Mouse (Mus musculus) liver, postnatal 0 days (tissue): ENCODE results near the gene Tmppe. TPM values are rescaled to one million over a fixed set of nuclear protein-coding genes. Genes with fewer than 3 reads are reported as not detected.

Experiments used
- ATAC-seq: fragments of 200-750 bp; cut with Nextera tagmentation; 2 replicates; pipeline ENCODE4 v1.8.0; 2017; ENCODE audit warnings: mild to moderate bottlenecking, moderate library complexity
- DNase-seq: peaks from one replicate; pipeline ENCODE4 v3.0.0-alpha.2; 2016
- H3K27ac ChIP-seq: fragments of 300-500 bp; sonication (generic); 2 replicates; pipeline ENCODE4 v1.5.1; 2014; ENCODE audit warnings: antibody characterized with exemption, moderate library complexity, mild to moderate bottlenecking, low read depth
- H3K27me3 ChIP-seq: fragments of 300-500 bp; sonication (generic); 2 replicates; pipeline ENCODE4 v1.6.1; 2014; ENCODE audit warnings: low read length, control low read depth, mixed read lengths; ENCODE audit not compliant: insufficient read depth
- H3K36me3 ChIP-seq: fragments of 300-500 bp; sonication (generic); replicated peaks from 2 replicates; pipeline ENCODE4 v1.6.1; 2014; ENCODE audit warnings: mild to moderate bottlenecking, control low read depth, low read length, moderate library complexity, mixed read lengths; ENCODE audit not compliant: insufficient read depth
- H3K4me1 ChIP-seq: fragments of 300-500 bp; sonication (generic); 2 replicates; pipeline ENCODE4 v1.6.1; 2014; ENCODE audit warnings: antibody characterized with exemption, mild to moderate bottlenecking, control low read depth; ENCODE audit not compliant: insufficient read depth
- H3K4me2 ChIP-seq: fragments of 300-500 bp; sonication (generic); 2 replicates; pipeline ENCODE4 v1.6.1; 2014; ENCODE audit warnings: low read depth, mild to moderate bottlenecking, low read length, moderate library complexity, mixed read lengths
- H3K4me3 ChIP-seq: fragments of 300-500 bp; sonication (generic); 2 replicates; pipeline ENCODE4 v1.5.1; 2014; ENCODE audit warnings: low read depth, low read length
- H3K9ac ChIP-seq: fragments of 300-500 bp; sonication (generic); replicated peaks from 2 replicates; pipeline ENCODE4 v1.6.1; 2014; ENCODE audit warnings: mild to moderate bottlenecking, moderate library complexity
- H3K9me3 ChIP-seq: fragments of 300-500 bp; sonication (generic); 2 replicates; pipeline ENCODE4 v1.6.1; 2016; ENCODE audit warnings: mild to moderate bottlenecking, control low read depth, low read length, mixed read lengths
- CTCF ChIP-seq: sonication (generic); IDR thresholded peaks from 2 replicates; pipeline ENCODE4 v1.5.1; 2016; ENCODE audit warnings: antibody characterized with exemption, low read depth
- EP300 ChIP-seq: IDR thresholded peaks from 2 replicates; pipeline ENCODE4 v1.6.1; 2016; ENCODE audit warnings: antibody characterized with exemption, low read depth, mild to moderate bottlenecking
- WGBS: fragments of 180-500 bp; shearing (Covaris S2); extraction: QIAGEN DNeasy Blood & Tissue Kit; methylation state at CpG from one replicate; pipeline ENCODE4 v1.1.7; 2014; ENCODE audit not compliant: insufficient replicate concordance; 5-methylcytosine and 5-hydroxymethylcytosine counted together
- polyA plus RNA-seq: library from polyadenylated mRNA; unstranded; fragments of >200 nt; fragmentation: Nextera tagmentation; extraction: Ambion mirVana; gene quantifications from 2 replicates; pipeline ENCODE4 v1.2.1, GENCODE M21; 2015

Tmppe gene
- polyA plus RNA-seq, 1 experiment from 2014 or later = 2.2 TPM

DNA sequence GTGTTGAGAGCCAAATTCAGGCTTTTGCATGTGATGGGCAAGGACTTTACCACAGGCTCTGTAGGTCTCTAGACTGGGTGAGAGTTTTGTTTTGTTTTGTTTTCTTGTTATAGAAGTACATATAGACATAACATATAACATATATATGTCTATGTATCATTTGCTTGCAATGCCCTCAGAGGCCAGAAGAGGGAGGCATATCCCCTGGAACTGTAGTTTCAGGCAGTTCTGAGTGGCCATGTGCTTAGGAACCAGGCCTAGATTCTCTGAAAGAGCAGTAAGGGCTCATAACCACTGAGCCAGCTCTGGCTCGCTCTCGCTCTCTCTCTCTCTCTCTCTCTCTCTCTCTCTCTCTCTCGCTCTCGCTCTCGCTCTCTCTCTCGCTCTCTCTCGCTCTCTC, 17.3 kb downstream of the Tmppe start:
- 90% methylated on average over 7 of the region's 7 CpGs for WGBS
- H3K4me2 ChIP-seq = no peak overlapping the region
- H3K36me3 ChIP-seq = 0 out of 2 replicates have a peak, but pooled peaks cover 3% of the 10 kb centered on the region
- no peak overlapping the region for H3K9ac ChIP-seq
- H3K4me3 ChIP-seq = no peak overlapping the region
- DNase-seq (peak; percentile 63), ATAC-seq (peak; percentile 21; the same call in 1 of the 2 replicates)
- peaks cover 3% of the 10 kb centered on the region; the same call in 1 of the 2 replicates for H3K4me1 ChIP-seq
- H3K9me3 ChIP-seq = no peaks in the 10 kb centered on the region
- H3K27ac ChIP-seq = no peak overlapping the region
- no peaks in the 10 kb centered on the region for H3K27me3 ChIP-seq
- peak; percentile 79 for TF ChIP-seq CTCF
- TF ChIP-seq EP300 = no peak

DNA sequence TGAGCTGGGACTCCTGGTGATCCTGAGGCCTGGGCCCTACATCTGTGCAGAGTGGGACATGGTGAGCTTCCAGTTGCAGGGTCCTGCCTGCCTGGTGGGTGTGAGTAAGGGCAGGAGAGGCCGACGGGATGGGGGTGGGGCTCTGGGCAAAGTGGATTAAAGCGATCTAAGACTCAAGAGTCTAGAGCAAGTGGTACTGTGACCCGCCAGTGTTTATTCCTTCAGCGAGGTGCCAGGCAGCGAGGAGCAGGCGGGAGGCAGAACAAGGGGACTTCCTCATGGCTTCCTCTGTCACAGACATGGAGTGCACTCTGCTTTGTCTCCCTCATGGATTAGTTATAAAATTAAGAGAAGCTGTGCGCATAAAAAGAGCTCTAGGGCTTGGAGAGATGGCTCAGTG, 19.5 kb downstream of the Tmppe start:
- TF ChIP-seq CTCF (no peak), EP300 (no peak)
- ATAC-seq = no peak
- 76% methylated on average over 8 of the region's 8 CpGs for WGBS

DNA sequence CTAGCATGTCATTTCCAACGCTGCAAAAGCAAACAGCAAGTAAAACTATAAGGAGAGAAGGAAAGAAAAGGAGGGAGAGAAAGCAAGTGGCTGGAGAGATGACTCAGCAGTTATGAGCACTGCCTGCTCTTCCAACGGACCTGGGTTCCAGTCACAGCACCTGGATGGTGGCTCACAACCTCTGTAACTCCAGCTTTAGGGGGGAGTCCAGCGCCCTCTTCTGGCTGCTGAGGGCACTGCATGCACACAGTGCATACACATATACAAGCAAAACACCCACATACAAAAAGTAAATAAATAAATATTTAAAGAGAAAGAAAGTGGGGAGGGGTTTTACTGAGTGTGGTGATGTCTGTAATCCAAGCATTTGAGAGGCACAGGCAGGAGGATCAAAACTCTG, 20.1 kb downstream of the Tmppe start:
- 81% methylated on average over 3 of the region's 3 CpGs for WGBS
- no peaks in the 10 kb centered on the region for H3K9me3 ChIP-seq
- peaks cover 8% of the 10 kb centered on the region; the same call in 1 of the 2 replicates for H3K36me3 ChIP-seq
- TF ChIP-seq CTCF (peak; percentile 45), EP300 (no peak)
- H3K4me3 ChIP-seq = no peak overlapping the region
- H3K27ac ChIP-seq = no peak overlapping the region
- H3K4me1 ChIP-seq = peaks cover 3% of the 10 kb centered on the region; the same call in 1 of the 2 replicates
- H3K4me2 ChIP-seq = no peak overlapping the region
- ATAC-seq = no peak
- no peak for DNase-seq
- no peaks in the 10 kb centered on the region for H3K27me3 ChIP-seq
- H3K9ac ChIP-seq = no peak overlapping the region

More for the DNA sequence above, 19.5 kb downstream of the Tmppe start:
- Histone ChIP-seq H3K9me3 (no peaks in the 10 kb centered on the region), H3K4me3 (no peak overlapping the region), H3K9ac (no peak overlapping the region), H3K4me2 (no peak overlapping the region), H3K27ac (no peak overlapping the region), H3K27me3 (no peaks in the 10 kb centered on the region), H3K36me3 (peaks cover 6% of the 10 kb centered on the region; the same call in 1 of the 2 replicates), H3K4me1 (peaks cover 3% of the 10 kb centered on the region; the same call in 1 of the 2 replicates)
- DNase-seq = no peak

- no peaks in the 10 kb centered on the region for H3K9me3 ChIP-seq
- no peak overlapping the region for H3K4me2 ChIP-seq
- ATAC-seq (no peak), DNase-seq (no peak)
- H3K4me3 ChIP-seq = no peak overlapping the region
- H3K9ac ChIP-seq = no peak overlapping the region
- H3K27me3 ChIP-seq = no peaks in the 10 kb centered on the region
- peaks cover 3% of the 10 kb centered on the region; the same call in 1 of the 2 replicates for H3K4me1 ChIP-seq
- no peak for TF ChIP-seq CTCF
- TF ChIP-seq EP300 = no peak
- H3K36me3 ChIP-seq = peaks cover 8% of the 10 kb centered on the region; the same call in 1 of the 2 replicates
- WGBS = 83% methylated on average over 7 of the region's 7 CpGs
- H3K27ac ChIP-seq = no peak overlapping the region
Observed at GRCm38 (mm10) chr9:114421797-114422196, 20.9 kb downstream of the Tmppe start.

- WGBS = 90% methylated on average over 5 of the region's 5 CpGs
- DNase-seq = no peak
Observed at GRCm38 (mm10) chr9:114425576-114425975, 24.7 kb downstream of the Tmppe start.

DNA sequence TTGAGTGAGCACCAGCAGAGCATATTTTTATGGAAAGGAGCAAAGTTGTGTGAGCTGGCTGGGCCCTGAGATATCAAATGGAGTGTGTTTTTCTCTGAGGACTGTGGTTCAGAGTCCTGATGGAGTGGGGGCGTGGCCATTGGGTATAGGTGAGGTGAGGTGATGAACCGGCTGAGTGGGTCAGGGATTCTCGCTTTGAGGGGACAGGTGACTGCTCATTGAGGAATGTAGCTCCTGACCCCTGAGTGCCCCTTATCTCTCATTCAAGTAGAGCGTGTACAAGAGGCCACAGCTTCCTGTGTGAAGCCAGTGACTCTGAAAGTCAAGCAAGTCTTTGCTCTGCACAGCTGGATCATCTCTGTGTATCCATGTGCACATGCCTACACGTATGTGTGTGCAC, 25.3 kb downstream of the Tmppe start:
- no peaks in the 10 kb centered on the region for H3K27me3 ChIP-seq
- no peaks in the 10 kb centered on the region for H3K9me3 ChIP-seq
- 76% methylated on average over 5 of the region's 5 CpGs for WGBS
- DNase-seq (no peak), ATAC-seq (no peak)
- no peak overlapping the region for H3K4me2 ChIP-seq
- no peak overlapping the region for H3K4me3 ChIP-seq
- no peak overlapping the region for H3K27ac ChIP-seq
- H3K9ac ChIP-seq = no peak overlapping the region
- TF ChIP-seq EP300 = no peak
- TF ChIP-seq CTCF = no peak
- no peaks in the 10 kb centered on the region for H3K4me1 ChIP-seq
- peaks cover 8% of the 10 kb centered on the region; the same call in 1 of the 2 replicates for H3K36me3 ChIP-seq

More at GRCm38 (mm10) chr9:114425576-114425975, 24.7 kb downstream of the Tmppe start:
- ATAC-seq = no peak
- Histone ChIP-seq H3K9ac (no peak overlapping the region), H3K27me3 (no peaks in the 10 kb centered on the region), H3K36me3 (peaks cover 8% of the 10 kb centered on the region; the same call in 1 of the 2 replicates), H3K4me3 (no peak overlapping the region), H3K4me1 (no peaks in the 10 kb centered on the region), H3K27ac (no peak overlapping the region), H3K4me2 (no peak overlapping the region), H3K9me3 (no peaks in the 10 kb centered on the region)
- TF ChIP-seq EP300 (no peak), CTCF (no peak)

- H3K4me1 ChIP-seq = no peaks in the 10 kb centered on the region
- peaks cover 8% of the 10 kb centered on the region; the same call in 1 of the 2 replicates for H3K36me3 ChIP-seq
- H3K4me3 ChIP-seq = no peak overlapping the region
- ATAC-seq (no peak), DNase-seq (no peak)
- no peak overlapping the region for H3K9ac ChIP-seq
- WGBS = 75% methylated on average over 8 of the region's 8 CpGs
- TF ChIP-seq EP300 (no peak), CTCF (no peak)
- H3K27me3 ChIP-seq = no peaks in the 10 kb centered on the region
- H3K27ac ChIP-seq = no peak overlapping the region
- no peaks in the 10 kb centered on the region for H3K9me3 ChIP-seq
- no peak overlapping the region for H3K4me2 ChIP-seq
Observed at GRCm38 (mm10) chr9:114427425-114427824, 26.5 kb downstream of the Tmppe start.
